Mouse (Mus musculus) limb, embryonic 11.5 days (tissue): ENCODE measurements around the gene Mdh2. TPM values are rescaled to one million over a fixed set of nuclear protein-coding genes. Genes with fewer than 3 reads are reported as not detected.
A peak's percentile ranks its signal among the peaks of the same experiment; 100 is the strongest.

ENCODE experiments used
- ATAC-seq: fragments of 200-750 bp; cut with Nextera tagmentation; 2 replicates; pipeline ENCODE4 v1.8.0; 2017; ENCODE audit warnings: low read depth; ENCODE audit not compliant: insufficient number of reproducible peaks, low FRiP score, low TSS enrichment
- DNase-seq: peaks from one replicate; pipeline ENCODE4 v3.0.0-alpha.2; 2015; ENCODE audit warnings: low spot score
- H3K27ac ChIP-seq: fragments of 300-500 bp; sonication (generic); replicated peaks from 2 replicates; pipeline ENCODE4 v1.5.1; 2014; ENCODE audit warnings: low read depth, mild to moderate bottlenecking, low read length
- H3K27me3 ChIP-seq: fragments of 300-500 bp; sonication (generic); 2 replicates; pipeline ENCODE4 v1.6.1; 2014; ENCODE audit warnings: mild to moderate bottlenecking, low read length, mixed read lengths; ENCODE audit not compliant: control insufficient read depth, insufficient read depth
- H3K36me3 ChIP-seq: fragments of 300-500 bp; sonication (generic); 2 replicates; pipeline ENCODE4 v1.6.1; 2014; ENCODE audit warnings: mild to moderate bottlenecking, low read length, moderate library complexity, mixed read lengths; ENCODE audit not compliant: control insufficient read depth, insufficient read depth
- H3K4me1 ChIP-seq: fragments of 300-500 bp; sonication (generic); 2 replicates; pipeline ENCODE4 v1.6.1; 2014; ENCODE audit warnings: low read length, mixed read lengths; ENCODE audit not compliant: control insufficient read depth, insufficient read depth
- H3K4me2 ChIP-seq: fragments of 300-500 bp; sonication (generic); 2 replicates; pipeline ENCODE4 v1.6.1; 2014; ENCODE audit warnings: low read depth, mild to moderate bottlenecking, moderate library complexity; ENCODE audit not compliant: severe bottlenecking
- H3K4me3 ChIP-seq: fragments of 300-500 bp; sonication (generic); 2 replicates; pipeline ENCODE4 v1.5.1; 2014; ENCODE audit warnings: low read depth, low read length
- H3K9ac ChIP-seq: fragments of 300-500 bp; sonication (generic); 2 replicates; pipeline ENCODE4 v1.6.1; 2014; ENCODE audit warnings: mild to moderate bottlenecking, low read length
- H3K9me3 ChIP-seq: fragments of 300-500 bp; sonication (generic); 2 replicates; pipeline ENCODE4 v1.6.1; 2016; ENCODE audit warnings: low read length; ENCODE audit not compliant: control insufficient read depth
- WGBS: fragments of 180-500 bp; shearing (Covaris S2); extraction: QIAGEN DNeasy Blood & Tissue Kit; methylation state at CpG from one replicate; pipeline ENCODE4 v1.1.7; 2014; 5-methylcytosine and 5-hydroxymethylcytosine counted together
- microRNA-seq: library from miRNA; unstranded; fragments of <30 nt; microRNA quantifications from one replicate; pipeline ENCODE4, GENCODE M21; 2016
- polyA plus RNA-seq: library from polyadenylated mRNA; unstranded; fragments of >200 nt; fragmentation: Nextera tagmentation; extraction: Ambion mirVana; gene quantifications from 2 replicates; pipeline ENCODE4 v1.2.1, GENCODE M21; 2014

Gene Mdh2
- polyA plus RNA-seq, 1 experiment from 2014 or later = 569 TPM

DNA sequence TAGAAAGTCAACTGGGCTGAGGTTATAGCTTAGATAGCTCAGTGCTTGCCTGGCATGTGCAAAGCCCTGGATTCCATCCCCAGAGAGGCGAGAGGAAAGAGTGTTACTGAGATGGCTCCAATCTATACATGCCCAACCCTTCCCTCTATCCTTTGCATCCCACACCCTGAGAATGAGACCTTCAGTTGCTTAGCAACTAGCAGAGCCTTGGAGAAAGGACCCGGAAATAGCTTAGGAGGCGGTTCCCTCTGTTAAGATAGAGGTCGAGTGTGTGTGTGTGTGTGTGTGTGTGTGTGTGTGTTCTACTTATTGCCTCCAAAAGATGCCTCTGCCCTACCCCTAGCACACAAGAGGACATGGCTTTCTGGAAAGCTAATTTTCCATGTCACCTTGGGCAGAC is 54.4 kb downstream of the Mdh2 start:
- Histone ChIP-seq H3K4me3 (no peak overlapping the region), H3K27me3 (0 out of 2 replicates have a peak, but pooled peaks cover 5% of the 10 kb centered on the region), H3K9ac (no peak overlapping the region), H3K4me2 (no peak overlapping the region), H3K4me1 (no peaks in the 10 kb centered on the region), H3K36me3 (no peaks in the 10 kb centered on the region), H3K27ac (no peak overlapping the region), H3K9me3 (no peaks in the 10 kb centered on the region)
- 41% methylated on average over 4 of the region's 4 CpGs for WGBS
- no peak for ATAC-seq
- DNase-seq = no peak

DNA sequence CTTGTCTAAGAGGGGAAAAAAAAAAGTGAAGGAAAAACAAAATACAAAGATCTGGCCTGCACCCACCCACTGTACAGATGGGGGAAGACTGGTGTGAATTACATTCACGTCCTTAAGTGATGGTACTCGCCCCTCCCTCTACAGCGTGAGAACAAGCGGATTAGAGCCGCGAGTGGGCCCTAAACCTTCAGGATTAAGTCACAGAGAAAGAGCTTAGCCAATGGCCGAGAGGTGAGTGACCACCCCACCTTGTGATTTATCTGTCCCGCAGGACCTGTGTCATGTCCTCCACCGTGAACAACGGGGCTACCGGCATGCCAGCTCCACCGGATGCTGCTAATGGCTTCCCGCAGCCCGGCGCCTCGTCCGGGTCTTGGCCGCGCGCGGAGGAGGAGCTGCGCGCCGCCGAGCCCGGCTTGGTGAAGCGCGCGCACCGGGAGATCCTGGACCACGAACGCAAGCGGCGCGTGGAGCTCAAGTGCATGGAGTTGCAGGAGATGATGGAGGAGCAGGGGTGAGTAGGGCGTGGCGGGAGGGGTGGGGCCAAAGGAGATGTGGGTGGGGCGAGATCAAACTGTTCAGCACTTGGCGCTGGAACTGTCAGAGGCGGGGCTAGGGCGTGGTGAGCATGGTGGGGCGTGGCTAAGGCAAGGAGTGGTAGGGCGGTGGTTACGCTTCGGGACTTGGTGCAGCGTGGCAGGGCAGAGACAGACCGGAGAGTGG is 56.6 kb downstream of the Mdh2 start:
- Histone ChIP-seq H3K27ac (no peak overlapping the region), H3K36me3 (no peaks in the 10 kb centered on the region), H3K4me2 (peak overlapping the region; percentile 71), H3K4me1 (no peaks in the 10 kb centered on the region), H3K27me3 (0 out of 2 replicates have a peak, but pooled peaks cover 5% of the 10 kb centered on the region), H3K9ac (no peak overlapping the region), H3K4me3 (peak overlapping the region; percentile 30), H3K9me3 (no peaks in the 10 kb centered on the region)
- ATAC-seq = peak; percentile 80
- under 1% methylated on average over 47 of the region's 47 CpGs for WGBS
- DNase-seq = peak; percentile 90

DNA sequence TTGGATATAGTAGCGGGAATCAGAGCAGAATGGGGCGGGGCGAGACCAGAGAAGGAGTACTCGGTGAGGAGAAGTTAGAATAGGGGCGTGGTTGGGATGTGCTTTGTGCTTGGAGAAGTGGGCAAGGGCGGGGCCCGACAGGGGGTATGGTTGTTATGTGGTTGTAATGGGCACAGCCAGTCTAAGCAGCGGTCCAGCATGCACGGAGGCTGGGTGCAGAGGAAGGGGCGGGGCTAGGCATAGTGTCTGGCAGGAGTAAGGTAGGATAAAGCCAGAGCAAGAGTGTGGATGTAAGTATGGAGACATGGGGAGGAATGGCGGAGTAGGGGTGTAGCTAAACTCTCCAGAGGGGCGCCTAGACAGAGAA is 57.2 kb downstream of the Mdh2 start:
- DNase-seq (no peak), ATAC-seq (peak; percentile 44)
- Histone ChIP-seq H3K27ac (no peak overlapping the region), H3K27me3 (0 out of 2 replicates have a peak, but pooled peaks cover 5% of the 10 kb centered on the region), H3K36me3 (no peaks in the 10 kb centered on the region), H3K4me2 (peak overlapping the region; percentile 71), H3K9ac (no peak overlapping the region), H3K9me3 (no peaks in the 10 kb centered on the region), H3K4me3 (peak overlapping the region; percentile 30; the same call in 1 of the 2 replicates), H3K4me1 (no peaks in the 10 kb centered on the region)
- 2% methylated on average over 12 of the region's 12 CpGs for WGBS

DNA sequence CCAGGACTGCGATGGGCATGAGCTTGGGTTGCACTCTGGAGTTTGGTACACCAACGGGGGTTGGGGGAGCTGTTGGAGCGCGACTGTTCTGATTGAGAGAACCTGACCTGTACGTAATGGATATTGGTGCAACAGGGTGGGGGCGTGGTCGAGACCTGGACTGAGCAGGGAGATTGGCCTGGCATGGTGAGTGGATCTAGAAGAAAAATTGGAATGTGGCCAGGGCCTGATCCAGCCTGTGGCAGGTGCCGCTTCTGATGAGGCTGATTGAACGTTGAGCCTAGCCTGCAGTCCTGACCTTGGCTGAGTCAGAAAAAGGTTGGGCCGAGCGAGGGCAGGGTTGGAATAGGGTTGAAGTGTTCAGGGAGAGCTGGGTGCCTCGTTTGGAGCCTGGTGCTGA is 57.7 kb downstream of the Mdh2 start:
- DNase-seq = no peak
- ATAC-seq = no peak
- no peaks in the 10 kb centered on the region for H3K4me1 ChIP-seq
- H3K9me3 ChIP-seq = no peaks in the 10 kb centered on the region
- H3K36me3 ChIP-seq = no peaks in the 10 kb centered on the region
- no peak overlapping the region for H3K27ac ChIP-seq
- H3K4me2 ChIP-seq = peak overlapping the region; percentile 71; the same call in 1 of the 2 replicates
- no peak overlapping the region for H3K4me3 ChIP-seq
- 23% methylated on average over 12 of the region's 12 CpGs for WGBS
- H3K9ac ChIP-seq = no peak overlapping the region
- H3K27me3 ChIP-seq = 0 out of 2 replicates have a peak, but pooled peaks cover 5% of the 10 kb centered on the region

Small RNAs within 50 kb of the gene (microRNA-seq; reads per million reads assigned to microRNA genes)
- gene Gm23268 (not detected), gene Mir7034 (not detected)

Other genes with a start within 250 kb of the Mdh2 start
- 35.2 and 39.4 TPM in 2 replicates for gene Hip1, start 233.4 kb upstream of the Mdh2 start, polyA plus RNA-seq
- not detected in 2 replicates for gene Ccl26, start 214.9 kb upstream of the Mdh2 start, polyA plus RNA-seq
- 0.37 and 1.3 TPM in 2 replicates for gene Ccl24, start 205.4 kb upstream of the Mdh2 start, polyA plus RNA-seq
- gene Rhbdd2, start 145.9 kb upstream of the Mdh2 start, polyA plus RNA-seq = 55.3 and 56.6 TPM in 2 replicates
- gene Por, start 108.4 kb upstream of the Mdh2 start, polyA plus RNA-seq = 111 and 121 TPM in 2 replicates
- gene Tmem120a, start 34.0 kb upstream of the Mdh2 start, polyA plus RNA-seq = 43.6 and 49.5 TPM in 2 replicates
- gene Styxl1, start 95 bp upstream of the Mdh2 start, polyA plus RNA-seq = 0.40 TPM in 1 of 2 replicates, not detected in the other
- gene Srrm3, start 28.4 kb downstream of the Mdh2 start, polyA plus RNA-seq = not detected in 2 replicates
- gene Hspb1, start 109.4 kb downstream of the Mdh2 start, polyA plus RNA-seq = 30.7 and 35.4 TPM in 2 replicates
- gene Ywhag, start 156.1 kb downstream of the Mdh2 start, polyA plus RNA-seq = 98.2 and 105 TPM in 2 replicates
- gene Ssc4d, start 196.1 kb downstream of the Mdh2 start, polyA plus RNA-seq = 4.6 and 5.7 TPM in 2 replicates
- not detected in 2 replicates for gene Zp3, start 201.6 kb downstream of the Mdh2 start, polyA plus RNA-seq
- gene Dtx2, start 216.3 kb downstream of the Mdh2 start, polyA plus RNA-seq = 32.3 and 33.8 TPM in 2 replicates